Comparison of ENCODE assay signal across 13 mouse cellular contexts in the genomic region with DNA sequence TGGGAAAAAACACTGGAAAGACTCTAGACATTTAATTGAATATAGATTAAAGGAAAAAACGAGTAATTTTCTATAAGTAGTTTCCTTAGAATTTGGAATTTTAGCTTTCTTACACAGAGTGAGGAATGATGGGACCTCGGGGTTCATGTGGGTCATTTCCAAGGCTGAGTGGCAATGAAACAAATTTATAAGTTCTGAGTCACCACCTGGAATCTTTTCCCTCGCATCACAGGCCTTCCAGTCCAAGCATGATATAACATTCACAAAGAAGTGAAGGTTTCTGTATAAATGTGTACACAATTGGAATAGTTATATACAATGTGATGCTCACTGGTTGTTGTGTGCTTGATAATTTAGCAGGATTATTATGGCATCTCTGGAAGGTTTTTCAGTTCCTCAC.
"Had no signal": no experiment of that assay in that cellular context is flagged by ENCODE, and none has a peak within 500 bp of the region (broad histone marks: within the 10 kb centered on the region; RNA-seq: fewer than 3 reads in every experiment).

No protein-coding gene starts in this region.

- ATAC-seq: midbrain, embryonic 16.5 days had no signal

- DNase-seq: lung, adult 18-20 months; lung, embryonic 14.5 days; lung, postnatal 10 days; lung, postnatal 36 days; midbrain, embryonic 14.5 days; right cerebral cortex, adult 18-20 months; right cerebral cortex, postnatal 25 days; right cerebral cortex, postnatal 4 days; spleen, adult 18-20 months; thymus, adult 18-20 months; thymus, postnatal 14 days; thymus, postnatal 36 days had no signal
